Mouse (Mus musculus) limb, embryonic 14.5 days (tissue): ENCODE results near the gene Tmem43. TPM values are rescaled to one million over a fixed set of nuclear protein-coding genes. Genes with fewer than 3 reads are reported as not detected.

Experiments
- ATAC-seq: fragments of 200-750 bp; cut with Nextera tagmentation; 2 replicates; pipeline ENCODE4 v1.8.0; 2017; ENCODE audit warnings: low read depth, moderate number of reproducible peaks, moderate TSS enrichment; ENCODE audit not compliant: low FRiP score
- DNase-seq: peaks from one replicate; pipeline ENCODE4 v3.0.0-alpha.2; 2015; ENCODE audit warnings: low spot score
- H3K27ac ChIP-seq: fragments of 300-500 bp; sonication (generic); replicated peaks from 2 replicates; pipeline ENCODE4 v1.5.1; 2014; ENCODE audit warnings: low read depth, mild to moderate bottlenecking, low read length, moderate library complexity, mixed read lengths
- H3K27me3 ChIP-seq: fragments of 300-500 bp; sonication (generic); 2 replicates; pipeline ENCODE4 v1.6.1; 2014; ENCODE audit warnings: low read length, mixed read lengths; ENCODE audit not compliant: control insufficient read depth, insufficient read depth
- H3K36me3 ChIP-seq: fragments of 300-500 bp; sonication (generic); 2 replicates; pipeline ENCODE4 v1.6.1; 2014; ENCODE audit warnings: mild to moderate bottlenecking, low read length, moderate library complexity, mixed read lengths; ENCODE audit not compliant: control insufficient read depth, insufficient read depth
- H3K4me1 ChIP-seq: fragments of 300-500 bp; sonication (generic); 2 replicates; pipeline ENCODE4 v1.6.1; 2014; ENCODE audit warnings: antibody characterized with exemption, low read length, mixed read lengths; ENCODE audit not compliant: control insufficient read depth, insufficient read depth
- H3K4me2 ChIP-seq: fragments of 300-500 bp; sonication (generic); replicated peaks from 2 replicates; pipeline ENCODE4 v1.6.1; 2014; ENCODE audit warnings: low read depth, mild to moderate bottlenecking, low read length, moderate library complexity; ENCODE audit not compliant: severe bottlenecking
- H3K4me3 ChIP-seq: fragments of 300-500 bp; sonication (generic); replicated peaks from 2 replicates; pipeline ENCODE4 v1.5.1; 2014; ENCODE audit warnings: low read length
- H3K9ac ChIP-seq: fragments of 300-500 bp; sonication (generic); 2 replicates; pipeline ENCODE4 v1.6.1; 2014; ENCODE audit warnings: mild to moderate bottlenecking, low read depth, low read length, moderate library complexity; ENCODE audit not compliant: severe bottlenecking
- H3K9me3 ChIP-seq: fragments of 300-500 bp; sonication (generic); 2 replicates; pipeline ENCODE4 v1.6.1; 2016; ENCODE audit warnings: low read length; ENCODE audit not compliant: control insufficient read depth
- POLR2A ChIP-seq: fragments of 200-500 bp; IDR thresholded peaks from 2 replicates; pipeline ENCODE4 v1.8.0; 2012; ENCODE audit warnings: inconsistent platforms, mild to moderate bottlenecking, moderate library complexity, borderline replicate concordance; ENCODE audit not compliant: insufficient read depth, insufficient read length; ENCODE audit errors: extremely low read depth
- WGBS: fragments of 180-500 bp; shearing (Covaris S2); extraction: QIAGEN DNeasy Blood & Tissue Kit; methylation state at CpG from one replicate; pipeline ENCODE4 v1.1.7; 2014; 5-methylcytosine and 5-hydroxymethylcytosine counted together
- polyA plus RNA-seq, 2 experiments: library from polyadenylated mRNA; depleted of rRNA in 1 of 2; stranded (reverse) in 1 of 2; unstranded in 1 of 2; fragments of >200 nt; fragmentation: Nextera tagmentation in 1 of 2; extraction: Ambion mirVana in 1 of 2; gene quantifications; 2 replicates each; pipeline versions ENCODE4 v1.2.1 to v1.2.3; 2012 to 2014

Tmem43 gene
- polyA plus RNA-seq, 2 experiments: 60.3 to 65.7 TPM

GRCm38 (mm10) chr6:91533771-91534170 is 60.3 kb downstream of the Tmem43 start:
- Histone ChIP-seq H3K36me3 (no peaks in the 10 kb centered on the region), H3K27ac (no peak overlapping the region), H3K9me3 (no peaks in the 10 kb centered on the region), H3K4me3 (no peak overlapping the region), H3K9ac (no peak overlapping the region), H3K4me1 (0 out of 2 replicates have a peak, but pooled peaks cover 5% of the 10 kb centered on the region), H3K27me3 (no peaks in the 10 kb centered on the region), H3K4me2 (no peak overlapping the region)
- ATAC-seq: no peak
- no peak for TF ChIP-seq POLR2A
- DNase-seq: no peak
- WGBS: 32% methylated on average over 2 of the region's 2 CpGs

GRCm38 (mm10) chr6:91534268-91534667 is 60.8 kb downstream of the Tmem43 start:
- Histone ChIP-seq H3K27me3 (no peaks in the 10 kb centered on the region), H3K9me3 (no peaks in the 10 kb centered on the region), H3K36me3 (no peaks in the 10 kb centered on the region), H3K4me3 (no peak overlapping the region), H3K27ac (no peak overlapping the region), H3K4me1 (0 out of 2 replicates have a peak, but pooled peaks cover 5% of the 10 kb centered on the region), H3K9ac (no peak overlapping the region), H3K4me2 (no peak overlapping the region)
- no peak for TF ChIP-seq POLR2A
- WGBS: 78% methylated on average over 4 of the region's 4 CpGs
- DNase-seq: no peak
- no peak for ATAC-seq

- 0 out of 2 replicates have a peak, but pooled peaks cover 5% of the 10 kb centered on the region for H3K4me1 ChIP-seq
- no peaks in the 10 kb centered on the region for H3K36me3 ChIP-seq
- no peaks in the 10 kb centered on the region for H3K27me3 ChIP-seq
- H3K9ac ChIP-seq: no peak overlapping the region
- no peak for TF ChIP-seq POLR2A
- H3K4me3 ChIP-seq: no peak overlapping the region
- H3K27ac ChIP-seq: no peak overlapping the region
- no peak overlapping the region for H3K4me2 ChIP-seq
- WGBS: 73% methylated on average over 3 of the region's 3 CpGs
- no peaks in the 10 kb centered on the region for H3K9me3 ChIP-seq
- ATAC-seq: no peak
- DNase-seq: no peak
These were observed 61.7 kb downstream of the Tmem43 start for GRCm38 (mm10) chr6:91535231-91535630.

- Histone ChIP-seq H3K36me3 (no peaks in the 10 kb centered on the region), H3K4me1 (peaks cover 7% of the 10 kb centered on the region; the same call in 1 of the 2 replicates), H3K27ac (no peak overlapping the region), H3K27me3 (no peaks in the 10 kb centered on the region), H3K9ac (no peak overlapping the region), H3K9me3 (no peaks in the 10 kb centered on the region), H3K4me3 (no peak overlapping the region), H3K4me2 (no peak overlapping the region)
- TF ChIP-seq POLR2A: no peak
- 89% methylated on average over 11 of the region's 11 CpGs for WGBS
- ATAC-seq (no peak), DNase-seq (no peak)
These were observed 62.7 kb downstream of the Tmem43 start for GRCm38 (mm10) chr6:91536047-91536765.

Other genes starting within 250 kb of the Tmem43 start
- 4.2 and 5.1 TPM in 2 replicates for gene Wnt7a, start 62.3 kb upstream of the Tmem43 start, polyA plus RNA-seq (2012; rRNA removed)
- gene Wnt7a, start 62.3 kb upstream of the Tmem43 start, polyA plus RNA-seq (2014; fragmentation: Nextera tagmentation; extraction: Ambion mirVana): 4.3 and 5.2 TPM in 2 replicates
- 8.2 and 9.3 TPM in 2 replicates for gene Chchd4, start 157 bp upstream of the Tmem43 start, polyA plus RNA-seq (2012; rRNA removed)
- gene Chchd4, start 157 bp upstream of the Tmem43 start, polyA plus RNA-seq (2014; fragmentation: Nextera tagmentation; extraction: Ambion mirVana): 22.0 and 23.4 TPM in 2 replicates
- 10.1 and 11.6 TPM in 2 replicates for gene Xpc, start 42.2 kb downstream of the Tmem43 start, polyA plus RNA-seq (2012; rRNA removed)
- gene Xpc, start 42.2 kb downstream of the Tmem43 start, polyA plus RNA-seq (2014; fragmentation: Nextera tagmentation; extraction: Ambion mirVana): 14.2 and 16.7 TPM in 2 replicates
- 105 and 137 TPM in 2 replicates for gene Lsm3, start 42.2 kb downstream of the Tmem43 start, polyA plus RNA-seq (2012; rRNA removed)
- gene Lsm3, start 42.2 kb downstream of the Tmem43 start, polyA plus RNA-seq (2014; fragmentation: Nextera tagmentation; extraction: Ambion mirVana): 229 and 253 TPM in 2 replicates
- 43.3 and 54.4 TPM in 2 replicates for gene Slc6a6, start 210.3 kb downstream of the Tmem43 start, polyA plus RNA-seq (2012; rRNA removed)
- 41.2 and 44.2 TPM in 2 replicates for gene Slc6a6, start 210.3 kb downstream of the Tmem43 start, polyA plus RNA-seq (2014; fragmentation: Nextera tagmentation; extraction: Ambion mirVana)